Mouse (Mus musculus) small intestine, adult 2 months (tissue): ENCODE measurements around the gene Ndfip2. TPM values are rescaled to one million over a fixed set of nuclear protein-coding genes. Genes with fewer than 3 reads are reported as not detected.

Source experiments
- H3K27ac ChIP-seq: fragments of 200-500 bp; 2 replicates; pipeline ENCODE4 v1.5.1; 2012; ENCODE audit warnings: low read depth, low read length, control low read depth, inconsistent platforms; ENCODE audit not compliant: insufficient read depth
- H3K27me3 ChIP-seq: fragments of 200-500 bp; 2 replicates; pipeline ENCODE4 v1.6.1; 2012; ENCODE audit warnings: mild to moderate bottlenecking, moderate library complexity, low read length, inconsistent platforms; ENCODE audit not compliant: control insufficient read depth, insufficient read depth
- H3K36me3 ChIP-seq: fragments of 200-500 bp; 2 replicates; pipeline ENCODE4 v1.6.1; 2012; ENCODE audit warnings: mild to moderate bottlenecking, low read length, control low read depth, inconsistent platforms; ENCODE audit not compliant: control insufficient read depth, insufficient read depth
- H3K4me1 ChIP-seq: fragments of 200-500 bp; 2 replicates; pipeline ENCODE4 v1.6.1; 2012; ENCODE audit warnings: low read length, inconsistent platforms, mixed read lengths; ENCODE audit not compliant: control insufficient read depth, insufficient read depth, insufficient read length
- H3K4me3 ChIP-seq: fragments of 200-500 bp; 2 replicates; pipeline ENCODE4 v1.5.1; 2012; ENCODE audit warnings: low read depth, mild to moderate bottlenecking, control low read depth, inconsistent platforms, low read length, moderate library complexity
- CTCF ChIP-seq: fragments of 200-500 bp; IDR thresholded peaks from 2 replicates; pipeline ENCODE4 v1.5.1; 2012; ENCODE audit warnings: low read depth, mild to moderate bottlenecking, control low read depth, inconsistent platforms, low read length, moderate library complexity, mixed read lengths; ENCODE audit not compliant: insufficient replicate concordance, insufficient read length; ENCODE audit errors: extremely low read depth
- POLR2A ChIP-seq: fragments of 200-500 bp; IDR thresholded peaks from 2 replicates; pipeline ENCODE4 v1.6.1; 2012; ENCODE audit warnings: low read depth, mild to moderate bottlenecking, control low read depth, inconsistent platforms, low read length, moderate library complexity
- WGBS: fragments of 180-500 bp; shearing (Covaris S2); methylation state at CpG from one replicate; pipeline ENCODE4 v1.1.7; 2018; 5-methylcytosine and 5-hydroxymethylcytosine counted together
- polyA plus RNA-seq: library from polyadenylated mRNA; depleted of rRNA; stranded (reverse); fragments of >200 nt; gene quantifications from 2 replicates; pipeline ENCODE4 v1.2.3, GENCODE M21; 2012

Gene Ndfip2
- polyA plus RNA-seq, 1 experiment = 208 TPM

DNA sequence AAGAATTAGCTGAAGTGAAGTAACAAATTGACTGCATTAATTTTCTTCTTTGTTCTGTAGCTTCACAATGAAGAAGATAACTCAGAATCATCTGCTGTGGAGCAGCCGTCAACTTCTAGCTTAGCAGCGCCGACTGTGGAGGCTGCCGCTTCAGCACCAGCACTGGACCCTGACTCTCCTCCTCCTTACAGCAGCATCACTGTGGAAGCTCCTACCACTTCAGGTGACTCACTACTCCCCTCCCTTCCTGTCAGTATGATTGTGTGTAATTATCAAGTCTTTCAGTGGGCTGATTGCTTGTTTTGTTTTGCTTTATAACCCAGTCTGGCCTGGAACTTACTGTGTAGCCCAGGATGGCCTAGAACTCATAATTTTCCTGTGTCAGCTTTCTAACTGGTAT lies 29.2 kb downstream of the Ndfip2 start:
- Histone ChIP-seq H3K27me3 (no peaks in the 10 kb centered on the region), H3K4me1 (0 out of 2 replicates have a peak, but pooled peaks cover 2% of the 10 kb centered on the region), H3K27ac (no peak overlapping the region), H3K36me3 (peaks cover 23% of the 10 kb centered on the region), H3K4me3 (no peak overlapping the region)
- WGBS = 92% methylated on average over 4 of the region's 4 CpGs
- TF ChIP-seq CTCF (no peak), POLR2A (no peak)

DNA sequence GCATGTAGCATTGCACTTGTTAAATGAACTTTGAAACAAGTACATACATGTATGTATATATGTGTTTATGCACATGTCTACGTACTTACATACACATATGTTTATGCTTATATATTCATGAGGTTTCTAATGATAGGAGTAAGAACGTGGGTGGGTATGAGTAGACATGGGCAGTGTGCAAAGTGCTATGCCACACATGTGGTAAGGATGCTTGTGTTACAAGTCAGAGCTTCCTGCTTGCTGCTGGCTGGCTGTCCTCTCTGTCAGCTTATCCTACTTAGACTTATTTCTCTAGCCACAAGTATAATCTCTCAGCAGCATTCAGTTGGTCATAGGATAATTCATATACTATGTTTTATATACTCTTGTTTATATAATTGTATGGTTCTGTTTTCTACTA lies 29.6 kb downstream of the Ndfip2 start:
- WGBS = 86% methylated on average over 2 of the region's 2 CpGs

DNA sequence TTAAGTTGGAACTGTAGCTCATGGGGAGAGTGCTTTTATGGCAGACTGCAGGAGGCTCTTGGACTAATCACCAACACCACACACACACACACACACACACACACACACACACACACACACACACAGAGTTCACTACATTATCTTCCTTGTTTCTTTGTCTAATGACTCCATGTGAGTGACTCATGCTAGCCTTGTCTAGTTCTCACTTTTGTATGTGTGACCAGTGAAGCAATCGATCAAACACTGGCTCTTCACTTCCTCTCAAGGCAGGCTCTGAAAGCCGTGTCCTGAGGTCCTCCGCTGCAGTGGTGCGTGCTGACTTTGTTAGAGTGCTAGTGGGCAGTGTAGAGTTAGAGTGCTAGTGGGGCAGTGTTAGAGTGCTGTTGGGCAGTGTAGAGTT lies 30.2 kb downstream of the Ndfip2 start:
- no peak for TF ChIP-seq POLR2A
- no peak for TF ChIP-seq CTCF
- WGBS = 79% methylated on average over 4 of the region's 4 CpGs
- H3K27ac ChIP-seq = no peak overlapping the region
- 0 out of 2 replicates have a peak, but pooled peaks cover 2% of the 10 kb centered on the region for H3K4me1 ChIP-seq
- H3K4me3 ChIP-seq = no peak overlapping the region
- peaks cover 27% of the 10 kb centered on the region for H3K36me3 ChIP-seq
- no peaks in the 10 kb centered on the region for H3K27me3 ChIP-seq

More for the DNA sequence above, 29.6 kb downstream of the Ndfip2 start:
- TF ChIP-seq POLR2A (no peak), CTCF (no peak)
- Histone ChIP-seq H3K36me3 (peaks cover 25% of the 10 kb centered on the region), H3K27ac (no peak overlapping the region), H3K4me1 (0 out of 2 replicates have a peak, but pooled peaks cover 2% of the 10 kb centered on the region), H3K4me3 (no peak overlapping the region), H3K27me3 (no peaks in the 10 kb centered on the region)

DNA sequence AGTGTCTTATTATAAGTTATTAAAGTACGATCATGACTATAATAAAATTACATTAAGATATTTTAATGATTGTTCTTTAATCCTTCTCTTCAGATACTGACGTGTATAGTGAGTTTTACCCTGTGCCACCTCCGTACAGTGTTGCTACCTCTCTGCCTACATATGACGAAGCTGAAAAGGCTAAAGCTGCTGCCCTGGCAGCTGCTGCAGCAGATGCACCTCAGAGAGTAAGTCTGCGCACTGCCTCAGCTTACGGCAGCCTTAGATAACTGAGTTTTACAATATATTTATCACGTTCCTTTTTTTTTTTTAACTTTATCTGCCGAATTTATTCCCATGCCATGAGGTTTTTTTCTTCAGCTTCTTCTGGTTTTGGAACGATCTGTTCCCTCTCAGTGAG lies 33.8 kb downstream of the Ndfip2 start:
- TF ChIP-seq CTCF = no peak
- no peak for TF ChIP-seq POLR2A
- Histone ChIP-seq H3K36me3 (peaks cover 41% of the 10 kb centered on the region), H3K4me3 (no peak overlapping the region), H3K27me3 (no peaks in the 10 kb centered on the region), H3K27ac (no peak overlapping the region), H3K4me1 (0 out of 2 replicates have a peak, but pooled peaks cover 2% of the 10 kb centered on the region)
- WGBS = 76% methylated on average over 9 of the region's 9 CpGs

DNA sequence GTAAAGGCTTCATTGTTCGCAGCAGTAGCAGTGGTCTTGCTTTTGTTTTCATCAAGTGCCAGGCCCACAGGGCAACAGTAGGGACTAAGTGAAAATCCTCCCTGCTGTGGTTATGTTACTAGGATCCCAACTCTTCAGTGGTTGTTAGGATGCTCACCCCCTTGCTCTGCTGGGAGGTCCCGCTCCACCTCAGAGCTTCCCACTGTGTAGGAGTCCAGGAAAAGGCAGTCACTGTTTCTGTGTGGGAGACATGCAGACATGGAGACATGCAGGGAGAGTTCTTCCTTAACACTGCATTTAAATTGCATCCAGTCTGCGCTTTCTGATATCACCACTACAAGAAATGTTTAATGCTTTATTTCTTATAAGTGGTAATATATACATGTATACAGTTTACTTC lies 35.4 kb downstream of the Ndfip2 start:
- 93% methylated on average over 3 of the region's 3 CpGs for WGBS
- no peaks in the 10 kb centered on the region for H3K4me1 ChIP-seq

DNA sequence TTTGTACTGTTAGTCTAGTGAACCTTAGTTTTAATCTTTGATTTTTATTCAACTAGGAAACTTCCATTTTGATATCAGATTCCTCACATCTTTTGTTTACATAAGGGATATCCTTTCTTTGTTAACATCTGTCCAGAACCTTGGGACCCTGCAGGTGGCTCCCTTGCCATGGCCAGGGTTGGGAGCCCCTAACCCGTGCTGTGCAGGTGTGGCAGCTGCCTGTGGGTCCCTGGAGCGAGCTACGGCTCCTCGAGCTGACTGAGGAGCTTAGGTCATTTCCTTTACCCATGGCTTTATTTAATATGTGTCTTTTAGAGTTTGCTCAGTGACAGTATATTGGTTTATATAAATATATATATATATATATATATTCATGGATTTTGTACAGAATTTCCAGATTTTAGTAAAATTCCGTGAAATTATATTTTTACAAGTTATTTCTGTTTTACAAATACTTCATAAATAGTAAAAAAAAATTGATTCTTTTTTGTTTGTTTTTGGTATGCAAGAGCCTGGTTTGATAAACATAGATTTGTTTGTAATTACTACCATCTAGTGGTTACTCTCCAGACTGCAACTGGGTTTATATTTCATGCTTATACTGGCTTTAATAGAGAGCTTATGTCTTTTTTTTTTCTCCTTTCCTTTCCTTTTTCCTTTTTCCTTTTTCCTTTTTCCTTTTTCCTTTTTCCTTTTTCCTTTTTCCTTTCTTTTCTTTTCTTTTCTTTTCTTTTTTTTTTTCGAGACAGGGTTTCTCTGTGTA lies 37.6 kb downstream of the Ndfip2 start:
- WGBS = 47% methylated on average over 6 of the region's 6 CpGs
- Histone ChIP-seq H3K36me3 (peaks cover 39% of the 10 kb centered on the region), H3K4me3 (no peak overlapping the region), H3K4me1 (no peaks in the 10 kb centered on the region), H3K27ac (no peak overlapping the region), H3K27me3 (no peaks in the 10 kb centered on the region)
- TF ChIP-seq CTCF (no peak), POLR2A (no peak)

More for the DNA sequence above, 35.4 kb downstream of the Ndfip2 start:
- H3K4me3 ChIP-seq = no peak overlapping the region
- TF ChIP-seq POLR2A (no peak), CTCF (no peak)
- peaks cover 38% of the 10 kb centered on the region for H3K36me3 ChIP-seq
- H3K27me3 ChIP-seq = no peaks in the 10 kb centered on the region
- no peak overlapping the region for H3K27ac ChIP-seq

DNA sequence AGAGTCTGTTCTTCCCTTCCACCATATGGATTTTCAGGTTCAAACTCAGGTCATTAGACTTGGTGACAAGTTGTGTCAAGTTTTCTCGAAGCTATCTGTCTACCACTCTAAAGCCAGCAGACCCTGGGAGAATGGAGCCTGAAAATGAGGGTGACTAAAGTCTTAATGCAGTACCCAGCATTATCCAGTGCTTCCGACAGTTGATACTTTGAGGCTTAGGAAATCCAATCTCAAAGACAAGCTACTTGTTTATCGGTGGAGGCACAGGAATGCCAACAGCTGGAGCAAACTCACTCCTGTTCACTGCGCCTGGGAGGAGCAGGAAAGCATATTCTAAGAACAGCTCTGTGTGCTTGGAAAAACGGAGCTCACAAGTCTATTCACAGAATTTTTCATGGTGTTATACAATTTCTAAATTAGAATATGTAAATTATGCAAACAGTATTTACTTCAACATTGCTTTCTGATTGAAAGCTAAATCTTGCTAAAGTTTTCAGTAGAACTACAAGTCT lies 41.4 kb downstream of the Ndfip2 start:
- no peak overlapping the region for H3K4me3 ChIP-seq
- H3K36me3 ChIP-seq = peaks cover 33% of the 10 kb centered on the region
- H3K27me3 ChIP-seq = no peaks in the 10 kb centered on the region
- TF ChIP-seq POLR2A = no peak
- TF ChIP-seq CTCF = no peak
- no peak overlapping the region for H3K27ac ChIP-seq
- H3K4me1 ChIP-seq = no peaks in the 10 kb centered on the region
- WGBS = 77% methylated on average over 5 of the region's 5 CpGs

DNA sequence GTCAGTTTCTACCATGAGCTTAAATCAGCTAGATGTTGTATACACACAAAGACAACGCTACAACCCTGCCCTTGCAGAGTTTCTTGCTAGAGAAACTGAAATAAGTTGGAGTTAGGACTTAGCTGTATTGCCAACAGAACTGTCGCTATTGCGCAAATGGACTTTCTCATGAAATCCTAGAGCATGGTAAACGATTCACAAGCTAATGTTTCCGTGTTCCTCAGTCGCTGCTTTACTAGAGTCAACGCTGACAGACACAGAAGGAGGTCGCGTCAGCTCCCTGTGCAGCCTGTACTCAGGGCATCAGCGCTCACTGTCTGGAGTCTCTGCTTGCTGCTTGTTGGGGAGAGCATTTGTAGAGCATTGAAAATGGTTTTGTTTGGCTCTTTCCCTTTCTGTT lies 42.2 kb downstream of the Ndfip2 start:
- peaks cover 35% of the 10 kb centered on the region for H3K36me3 ChIP-seq
- H3K27ac ChIP-seq = no peak overlapping the region
- no peaks in the 10 kb centered on the region for H3K27me3 ChIP-seq
- WGBS = 69% methylated on average over 10 of the region's 10 CpGs
- no peaks in the 10 kb centered on the region for H3K4me1 ChIP-seq
- TF ChIP-seq POLR2A (no peak), CTCF (no peak)
- H3K4me3 ChIP-seq = no peak overlapping the region
